Mouse (Mus musculus): ENCODE measurements at regions not wholly inside any gene's neighbourhood (a gene's known extent, or its start where the extent isn't known, plus 50 kb on each side); places are given as distances from the start of the nearest gene placed in this dataset.

- TF ChIP-seq CTCF (conservative IDR thresholded peaks at IDR 0.05; ENCODE audit: low read length): no peak
- TF ChIP-seq POU5F1 (IDR thresholded peaks at IDR 0.05; ENCODE audit: borderline replicate concordance, low read length): no peak
- TF ChIP-seq NANOG (IDR thresholded peaks at IDR 0.05; ENCODE audit: borderline replicate concordance, low read length): no peak
These were observed 130.8 kb upstream of the Id2 start for GRCm38 (mm10) chr12:25227736-25228135.
